Mouse (Mus musculus): ENCODE data around the gene Clec11a. TPM values are rescaled to one million over a fixed set of nuclear protein-coding genes. Genes with fewer than 3 reads are reported as not detected.

Clec11a gene
- polyA plus RNA-seq, 1 experiment from 2014 or later = 3.4 TPM

GRCm38 (mm10) chr7:44274096-44274495 is 32.6 kb downstream of the Clec11a start:
- 26% methylated on average over 11 of the region's 11 CpGs for WGBS
- H3K9ac ChIP-seq (ENCODE audit: low read depth, low read length) = no peak overlapping the region
- no peaks in the 10 kb centered on the region for H3K36me3 ChIP-seq (ENCODE audit: control insufficient read depth, insufficient read depth, low read length)
- no peak overlapping the region for H3K27ac ChIP-seq (ENCODE audit: low read depth, low read length)
- no peaks in the 10 kb centered on the region for H3K4me1 ChIP-seq (ENCODE audit: control insufficient read depth, insufficient read depth, low read length)
- H3K4me3 ChIP-seq (ENCODE audit: low read length) = no peak overlapping the region
- no peak overlapping the region for H3K4me2 ChIP-seq (replicated peaks; ENCODE audit: low read depth, low read length)
- ATAC-seq (ENCODE audit: low FRiP score, low TSS enrichment) = no peak
- peaks cover 13% of the 10 kb centered on the region for H3K27me3 ChIP-seq (ENCODE audit: control insufficient read depth, insufficient read depth, low read length)
- H3K9me3 ChIP-seq (ENCODE audit: control insufficient read depth, low read length) = peaks cover 2% of the 10 kb centered on the region; the same call in 1 of the 2 replicates

DNA sequence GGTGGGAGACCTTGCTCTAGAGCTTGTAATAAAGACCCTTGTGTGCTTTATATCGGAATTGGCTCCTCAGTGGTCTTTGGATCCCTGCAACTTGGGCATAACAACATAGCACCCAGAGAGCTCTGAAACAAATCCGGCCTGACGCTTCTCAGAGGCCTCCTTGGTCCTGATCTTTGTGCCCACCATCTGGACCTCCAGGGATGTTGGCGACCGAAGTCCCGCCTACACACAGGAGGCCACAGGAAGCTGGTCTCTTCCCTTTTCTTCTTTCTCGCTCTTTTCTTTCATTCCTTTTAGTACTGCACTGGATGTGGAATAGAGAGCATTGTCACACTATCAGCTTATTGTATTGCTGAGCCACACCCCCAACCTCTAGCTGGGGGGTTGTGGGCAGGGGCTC is 33.3 kb downstream of the Clec11a start:
- Histone ChIP-seq H3K36me3 (ENCODE audit: control insufficient read depth, insufficient read depth, low read length) (no peaks in the 10 kb centered on the region), H3K9me3 (ENCODE audit: control insufficient read depth, low read length) (peaks cover 2% of the 10 kb centered on the region; the same call in 1 of the 2 replicates), H3K4me3 (ENCODE audit: low read length) (no peak overlapping the region), H3K9ac (ENCODE audit: low read depth, low read length) (no peak overlapping the region), H3K27ac (ENCODE audit: low read depth, low read length) (no peak overlapping the region), H3K27me3 (ENCODE audit: control insufficient read depth, insufficient read depth, low read length) (peaks cover 13% of the 10 kb centered on the region), H3K4me1 (ENCODE audit: control insufficient read depth, insufficient read depth, low read length) (no peaks in the 10 kb centered on the region), H3K4me2 (replicated peaks; ENCODE audit: low read depth, low read length) (no peak overlapping the region)
- WGBS = 78% methylated on average over 7 of the region's 7 CpGs
- ATAC-seq (ENCODE audit: low FRiP score, low TSS enrichment) = no peak

- no peak for ATAC-seq (ENCODE audit: low FRiP score, low TSS enrichment)
- Histone ChIP-seq H3K4me1 (ENCODE audit: control insufficient read depth, insufficient read depth, low read length) (no peaks in the 10 kb centered on the region), H3K4me3 (ENCODE audit: low read length) (no peak overlapping the region), H3K9ac (ENCODE audit: low read depth, low read length) (no peak overlapping the region), H3K27ac (ENCODE audit: low read depth, low read length) (no peak overlapping the region), H3K27me3 (ENCODE audit: control insufficient read depth, insufficient read depth, low read length) (peaks cover 13% of the 10 kb centered on the region), H3K4me2 (replicated peaks; ENCODE audit: low read depth, low read length) (no peak overlapping the region), H3K36me3 (ENCODE audit: control insufficient read depth, insufficient read depth, low read length) (no peaks in the 10 kb centered on the region), H3K9me3 (ENCODE audit: control insufficient read depth, low read length) (no peaks in the 10 kb centered on the region)
- 92% methylated on average over 7 of the region's 7 CpGs for WGBS
Observed at GRCm38 (mm10) chr7:44272546-44272945, 34.2 kb downstream of the Clec11a start.

GRCm38 (mm10) chr7:44271309-44271708 is 35.4 kb downstream of the Clec11a start:
- no peak for ATAC-seq (ENCODE audit: low FRiP score, low TSS enrichment)
- H3K4me2 ChIP-seq (replicated peaks; ENCODE audit: low read depth, low read length) = no peak overlapping the region
- 76% methylated on average over 2 of the region's 2 CpGs for WGBS
- no peak overlapping the region for H3K4me3 ChIP-seq (ENCODE audit: low read length)
- H3K9me3 ChIP-seq (ENCODE audit: control insufficient read depth, low read length) = no peaks in the 10 kb centered on the region
- no peaks in the 10 kb centered on the region for H3K36me3 ChIP-seq (ENCODE audit: control insufficient read depth, insufficient read depth, low read length)
- H3K4me1 ChIP-seq (ENCODE audit: control insufficient read depth, insufficient read depth, low read length) = no peaks in the 10 kb centered on the region
- H3K27me3 ChIP-seq (ENCODE audit: control insufficient read depth, insufficient read depth, low read length) = peaks cover 13% of the 10 kb centered on the region
- H3K27ac ChIP-seq (ENCODE audit: low read depth, low read length) = no peak overlapping the region
- H3K9ac ChIP-seq (ENCODE audit: low read depth, low read length) = no peak overlapping the region

DNA sequence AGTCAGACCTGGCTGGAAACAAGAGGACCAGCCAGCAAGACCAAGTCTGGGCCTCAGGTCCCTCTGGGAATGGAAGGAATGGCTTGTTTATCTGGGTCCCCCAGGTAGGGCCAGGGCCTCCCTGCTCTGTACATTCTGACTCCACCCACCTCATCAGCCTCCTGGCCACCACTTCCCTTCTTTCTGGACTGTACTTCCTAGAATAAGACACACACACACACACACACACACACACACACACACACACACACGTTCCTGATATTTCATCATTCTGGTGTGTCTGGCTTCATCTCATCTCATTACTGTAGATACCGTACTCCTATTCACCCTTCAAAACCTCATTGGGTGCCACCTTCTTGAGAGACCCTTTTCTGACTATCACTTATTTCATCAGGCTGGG is 37.3 kb downstream of the Clec11a start:
- Histone ChIP-seq H3K27me3 (ENCODE audit: control insufficient read depth, insufficient read depth, low read length) (peaks cover 11% of the 10 kb centered on the region), H3K9ac (ENCODE audit: low read depth, low read length) (no peak overlapping the region), H3K36me3 (ENCODE audit: control insufficient read depth, insufficient read depth, low read length) (no peaks in the 10 kb centered on the region), H3K4me3 (ENCODE audit: low read length) (no peak overlapping the region), H3K4me2 (replicated peaks; ENCODE audit: low read depth, low read length) (no peak overlapping the region), H3K27ac (ENCODE audit: low read depth, low read length) (no peak overlapping the region), H3K9me3 (ENCODE audit: control insufficient read depth, low read length) (no peaks in the 10 kb centered on the region), H3K4me1 (ENCODE audit: control insufficient read depth, insufficient read depth, low read length) (no peaks in the 10 kb centered on the region)
- WGBS = 80% methylated on average over 2 of the region's 2 CpGs
- no peak for ATAC-seq (ENCODE audit: low FRiP score, low TSS enrichment)

- H3K4me3 ChIP-seq (ENCODE audit: low read length) = no peak overlapping the region
- H3K9ac ChIP-seq (ENCODE audit: low read depth, low read length) = no peak overlapping the region
- H3K36me3 ChIP-seq (ENCODE audit: control insufficient read depth, insufficient read depth, low read length) = no peaks in the 10 kb centered on the region
- WGBS = 81% methylated on average over 11 of the region's 11 CpGs
- no peak overlapping the region for H3K4me2 ChIP-seq (replicated peaks; ENCODE audit: low read depth, low read length)
- ATAC-seq (ENCODE audit: low FRiP score, low TSS enrichment) = no peak
- H3K9me3 ChIP-seq (ENCODE audit: control insufficient read depth, low read length) = no peaks in the 10 kb centered on the region
- no peaks in the 10 kb centered on the region; the same call in 1 of the 2 replicates for H3K27me3 ChIP-seq (ENCODE audit: control insufficient read depth, insufficient read depth, low read length)
- no peak overlapping the region for H3K27ac ChIP-seq (ENCODE audit: low read depth, low read length)
- H3K4me1 ChIP-seq (ENCODE audit: control insufficient read depth, insufficient read depth, low read length) = 0 out of 2 replicates have a peak, but pooled peaks cover 1% of the 10 kb centered on the region
Observed at GRCm38 (mm10) chr7:44268117-44268516, 38.6 kb downstream of the Clec11a start.

DNA sequence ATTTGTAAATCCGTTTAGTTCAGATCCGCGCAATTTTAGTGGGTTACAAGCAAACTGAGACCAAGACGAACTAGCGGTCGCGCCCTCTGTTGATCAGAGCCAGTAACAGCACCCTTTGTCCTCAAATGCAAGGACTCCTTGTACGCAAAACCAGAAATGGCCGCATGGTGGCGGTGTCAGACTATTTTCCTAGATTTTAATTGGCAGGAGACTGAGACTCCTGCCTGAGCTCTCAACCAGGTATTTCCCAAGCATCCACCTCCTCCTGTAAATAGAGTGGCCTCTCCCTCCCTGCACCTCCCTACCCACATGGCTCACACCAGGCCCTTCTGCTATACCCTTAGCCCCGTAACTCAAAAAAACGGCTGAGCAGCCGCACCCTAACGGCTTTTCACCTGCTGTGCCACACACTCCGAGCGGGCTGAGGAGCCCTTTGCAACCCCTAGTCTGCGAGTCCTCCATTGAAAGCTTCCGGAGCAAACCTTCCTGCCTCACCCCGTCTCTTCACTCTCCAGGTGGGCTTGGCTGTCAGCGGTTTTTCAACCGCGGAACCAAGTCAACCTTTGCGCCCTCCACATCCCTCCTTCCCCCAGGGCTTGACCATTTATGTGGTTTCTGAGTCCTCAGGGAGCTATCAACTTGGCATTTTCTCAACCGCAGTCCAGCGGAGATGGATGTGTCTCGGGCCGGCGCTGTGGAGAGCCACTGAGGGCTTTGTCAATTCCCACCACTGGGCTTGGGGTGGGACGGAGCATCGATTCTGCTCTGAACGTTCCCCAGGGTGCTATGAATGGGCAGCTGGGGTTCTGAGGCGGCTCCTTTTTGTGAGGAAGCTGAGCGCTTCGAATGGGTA is 43.7 kb downstream of the Clec11a start:
- 3% methylated on average over 34 of the region's 34 CpGs for WGBS
- H3K27ac ChIP-seq (ENCODE audit: low read depth, low read length) = no peak overlapping the region
- ATAC-seq (ENCODE audit: low FRiP score, low TSS enrichment) = peak; percentile 74
- H3K4me3 ChIP-seq (ENCODE audit: low read length) = no peak overlapping the region; the same call in 1 of the 2 replicates
- no peaks in the 10 kb centered on the region for H3K36me3 ChIP-seq (ENCODE audit: control insufficient read depth, insufficient read depth, low read length)
- 0 out of 2 replicates have a peak, but pooled peaks cover 4% of the 10 kb centered on the region for H3K4me1 ChIP-seq (ENCODE audit: control insufficient read depth, insufficient read depth, low read length)
- peak overlapping the region; percentile 7; the same call in 1 of the 2 replicates for H3K9ac ChIP-seq (ENCODE audit: low read depth, low read length)
- H3K27me3 ChIP-seq (ENCODE audit: control insufficient read depth, insufficient read depth, low read length) = no peaks in the 10 kb centered on the region; the same call in 1 of the 2 replicates
- no peaks in the 10 kb centered on the region for H3K9me3 ChIP-seq (ENCODE audit: control insufficient read depth, low read length)
- peak overlapping the region; percentile 41 for H3K4me2 ChIP-seq (replicated peaks; ENCODE audit: low read depth, low read length)

DNA sequence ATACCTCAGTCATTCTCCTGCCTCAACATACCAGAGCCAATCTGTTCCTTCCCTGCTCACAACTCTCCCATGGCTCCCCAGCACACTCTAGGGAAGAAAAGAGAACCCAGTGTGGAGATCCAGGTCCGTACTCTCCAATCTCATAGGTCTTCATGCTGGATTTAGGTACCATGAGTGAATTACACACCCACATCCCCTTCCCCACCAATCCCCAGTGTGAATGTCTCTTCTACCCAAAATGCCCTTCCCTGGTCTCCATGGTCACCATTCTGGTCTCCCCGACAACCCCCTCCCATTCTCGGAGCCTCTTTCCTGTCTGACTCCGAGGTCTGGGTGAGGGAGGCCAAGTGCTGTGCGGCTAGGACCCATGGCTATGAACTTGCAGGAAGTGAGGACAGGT is 45.6 kb downstream of the Clec11a start, which contains the start of gene Gm15517:
TSS of gene Gm15517 (plus strand) at position 301 of the 400 bp plus-strand sequence.
- WGBS = 53% methylated on average over 5 of the region's 5 CpGs
- no peaks in the 10 kb centered on the region; the same call in 1 of the 2 replicates for H3K27me3 ChIP-seq (ENCODE audit: control insufficient read depth, insufficient read depth, low read length)
- H3K36me3 ChIP-seq (ENCODE audit: control insufficient read depth, insufficient read depth, low read length) = no peaks in the 10 kb centered on the region
- no peak within 1 kb of the TSS for H3K9ac ChIP-seq (ENCODE audit: low read depth, low read length)
- H3K4me2 ChIP-seq (replicated peaks; ENCODE audit: low read depth, low read length) = no peak within 1 kb of the TSS
- H3K4me3 ChIP-seq (ENCODE audit: low read length) = no peak within 1 kb of the TSS
- H3K4me1 ChIP-seq (ENCODE audit: control insufficient read depth, insufficient read depth, low read length) = 0 out of 2 replicates have a peak, but pooled peaks cover 4% of the 10 kb centered on the region
- H3K27ac ChIP-seq (ENCODE audit: low read depth, low read length) = no peak within 1 kb of the TSS
- no peak for ATAC-seq (ENCODE audit: low FRiP score, low TSS enrichment)
- H3K9me3 ChIP-seq (ENCODE audit: control insufficient read depth, low read length) = no peaks in the 10 kb centered on the region

DNA sequence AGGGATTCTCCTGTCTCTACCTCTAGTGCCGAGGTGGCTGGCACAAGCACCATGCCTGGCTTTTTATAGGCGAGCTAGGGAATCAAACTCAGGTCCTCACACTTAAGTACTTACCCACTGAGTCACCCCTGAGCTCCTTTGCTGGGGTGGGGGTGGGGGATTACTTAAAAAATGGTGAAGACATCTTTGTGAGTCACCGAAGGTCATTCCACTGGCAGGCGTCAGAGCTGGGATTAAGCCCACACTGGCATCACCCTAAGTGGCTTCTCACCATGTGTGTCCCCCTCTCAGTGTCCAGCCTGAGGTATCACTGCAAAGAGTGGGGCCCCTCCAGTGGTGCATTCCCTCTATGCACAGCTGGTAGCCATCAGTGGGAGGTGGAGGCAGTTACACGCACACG is 46.3 kb downstream of the Clec11a start:
- H3K36me3 ChIP-seq (ENCODE audit: control insufficient read depth, insufficient read depth, low read length) = no peaks in the 10 kb centered on the region
- H3K4me1 ChIP-seq (ENCODE audit: control insufficient read depth, insufficient read depth, low read length) = 0 out of 2 replicates have a peak, but pooled peaks cover 4% of the 10 kb centered on the region
- H3K27me3 ChIP-seq (ENCODE audit: control insufficient read depth, insufficient read depth, low read length) = no peaks in the 10 kb centered on the region; the same call in 1 of the 2 replicates
- 82% methylated on average over 6 of the region's 6 CpGs for WGBS
- H3K9me3 ChIP-seq (ENCODE audit: control insufficient read depth, low read length) = no peaks in the 10 kb centered on the region
- no peak overlapping the region for H3K27ac ChIP-seq (ENCODE audit: low read depth, low read length)
- ATAC-seq (ENCODE audit: low FRiP score, low TSS enrichment) = no peak
- H3K9ac ChIP-seq (ENCODE audit: low read depth, low read length) = no peak overlapping the region
- H3K4me3 ChIP-seq (ENCODE audit: low read length) = no peak overlapping the region
- no peak overlapping the region for H3K4me2 ChIP-seq (replicated peaks; ENCODE audit: low read depth, low read length)
